Mouse (Mus musculus) gastrocnemius, adult 8-10 months (tissue): ENCODE measurements at regions not wholly inside any gene's neighbourhood (a gene's known extent, or its start where the extent isn't known, plus 50 kb on each side); places are given as distances from the start of the nearest gene placed in this dataset.

Source experiments
- DNase-seq, 2 experiments: peaks; one replicate each; pipeline ENCODE4 v3.0.0; 2022; ENCODE audit warnings: low spot score in 2 of 2

- DNase-seq, result no peak
These were observed 154.0 kb downstream of the Qrsl1 start for GRCm38 (mm10) chr10:43747541-43747940.

DNA sequence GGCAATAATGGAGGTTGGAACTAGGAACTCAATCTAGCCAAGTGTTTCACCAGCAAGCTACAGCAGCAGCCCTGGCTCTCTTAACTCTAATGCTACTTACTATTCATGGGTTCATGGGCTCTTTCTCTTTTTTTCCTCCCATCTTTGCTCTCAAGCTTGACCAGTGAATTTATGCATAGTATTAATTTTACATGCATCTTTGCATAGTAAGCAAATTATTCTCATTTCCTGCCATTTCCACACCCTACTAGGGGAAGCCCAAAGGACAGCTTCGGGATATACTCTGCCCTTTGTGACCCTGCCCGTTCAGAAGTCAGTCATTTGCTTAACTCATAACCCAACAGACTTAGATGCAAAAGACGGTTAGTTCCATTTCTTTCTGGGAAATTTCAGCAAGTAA lies 153.2 kb downstream of the Qrsl1 start:
- no peak for DNase-seq

- no peak for DNase-seq
These were observed 151.9 kb downstream of the Qrsl1 start for GRCm38 (mm10) chr10:43749496-43750110.

DNA sequence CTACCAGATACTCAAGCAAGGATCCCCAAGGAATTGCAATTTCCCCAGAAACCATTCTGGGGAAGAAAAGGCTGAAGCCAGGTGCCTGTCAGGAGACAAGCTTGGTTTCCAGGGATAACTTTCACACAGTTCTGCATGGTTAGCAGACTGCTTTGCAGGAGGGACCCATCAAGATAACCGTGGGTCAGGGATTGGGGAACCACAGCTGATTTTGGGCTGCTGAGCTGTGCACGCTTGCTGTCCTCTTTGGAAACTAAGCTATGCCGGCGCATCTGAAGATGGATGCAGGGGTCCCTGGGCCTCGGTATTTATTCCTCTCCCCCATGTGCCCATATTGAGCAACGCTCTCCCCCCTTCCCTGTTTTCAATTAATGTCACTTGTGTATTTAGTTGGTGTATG lies 151.1 kb downstream of the Qrsl1 start:
- no peak for DNase-seq

GRCm38 (mm10) chr10:43750854-43751253 lies 150.7 kb downstream of the Qrsl1 start:
- DNase-seq, result no peak

- DNase-seq, result peak; percentile 41 to 71
These were observed 149.5 kb downstream of the Qrsl1 start for GRCm38 (mm10) chr10:43751881-43752675.

DNA sequence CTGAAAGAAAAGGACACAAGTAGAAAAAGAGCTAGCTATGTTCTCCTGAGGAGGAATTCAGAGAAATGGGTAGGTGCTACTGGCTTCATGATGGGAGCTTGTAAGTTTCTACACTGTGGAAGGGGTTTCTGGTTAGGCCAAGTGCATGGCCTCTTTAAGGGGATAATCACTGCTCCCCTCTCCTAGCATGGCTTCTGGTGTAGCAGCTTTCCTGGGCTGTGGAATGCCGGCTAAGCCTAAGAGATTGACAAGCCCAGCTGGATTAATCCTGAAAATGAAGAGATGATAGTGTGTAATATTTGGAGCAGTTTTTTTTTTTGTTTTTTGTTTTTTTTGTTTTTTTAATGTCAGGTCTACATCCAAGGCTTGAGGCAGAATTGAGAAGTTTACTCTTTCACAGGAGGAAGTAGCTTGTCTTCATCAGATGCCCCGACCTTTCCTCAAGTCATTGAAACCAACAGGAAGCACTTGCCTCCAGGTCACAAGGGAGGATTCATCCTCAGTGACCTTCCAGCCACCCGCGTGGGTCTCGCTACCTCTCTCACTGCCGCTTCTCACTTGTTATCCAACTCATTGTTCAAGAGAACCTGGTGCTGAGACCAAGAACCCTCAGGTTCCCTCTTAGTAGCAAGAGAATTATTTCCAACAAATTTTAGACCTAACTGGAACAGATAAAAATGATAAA lies 144.5 kb downstream of the Qrsl1 start:
- no peak for DNase-seq

DNA sequence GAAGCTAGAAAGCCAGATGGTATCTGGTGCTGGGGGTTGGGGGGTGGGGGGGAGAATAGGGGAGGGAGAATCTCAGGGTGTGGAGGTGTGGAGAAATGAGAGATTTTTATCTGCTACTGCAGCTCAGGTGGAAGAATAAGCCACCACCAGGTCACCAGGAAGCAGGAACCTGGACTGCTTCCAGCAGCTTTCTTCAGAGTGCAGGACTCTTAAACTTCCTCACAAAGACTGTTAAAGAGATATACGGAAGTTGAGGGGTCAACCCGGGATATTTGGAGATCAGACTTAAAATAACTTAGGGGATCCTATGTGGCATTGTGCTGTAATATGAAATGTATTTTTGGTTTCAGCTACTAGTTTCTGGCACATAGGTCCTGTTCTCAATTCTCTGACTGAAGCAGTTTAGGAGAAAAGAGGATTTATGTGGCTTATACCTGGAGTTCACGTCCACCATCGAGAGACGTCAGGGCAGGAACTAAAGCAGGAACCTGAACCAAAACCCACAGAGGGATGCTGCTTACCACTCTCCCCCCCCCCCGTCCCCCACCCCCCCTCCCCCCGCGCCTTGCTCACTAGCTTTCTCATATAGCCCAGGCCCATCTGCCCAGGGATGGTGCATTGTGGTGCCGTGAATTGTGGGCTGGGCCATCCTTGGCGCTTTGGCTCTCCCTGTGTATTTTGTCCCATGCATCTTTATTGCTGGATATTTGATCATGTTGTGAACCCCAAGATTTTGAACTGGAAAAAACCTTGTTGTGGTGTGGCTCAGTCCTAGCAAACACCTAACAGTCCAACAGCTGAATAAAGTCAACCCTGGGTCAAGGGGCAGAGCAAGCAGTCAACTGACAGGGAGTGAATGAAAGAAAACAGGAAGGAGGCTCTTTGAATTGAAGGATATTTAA lies 143.2 kb downstream of the Qrsl1 start:
- DNase-seq, result no peak

DNA sequence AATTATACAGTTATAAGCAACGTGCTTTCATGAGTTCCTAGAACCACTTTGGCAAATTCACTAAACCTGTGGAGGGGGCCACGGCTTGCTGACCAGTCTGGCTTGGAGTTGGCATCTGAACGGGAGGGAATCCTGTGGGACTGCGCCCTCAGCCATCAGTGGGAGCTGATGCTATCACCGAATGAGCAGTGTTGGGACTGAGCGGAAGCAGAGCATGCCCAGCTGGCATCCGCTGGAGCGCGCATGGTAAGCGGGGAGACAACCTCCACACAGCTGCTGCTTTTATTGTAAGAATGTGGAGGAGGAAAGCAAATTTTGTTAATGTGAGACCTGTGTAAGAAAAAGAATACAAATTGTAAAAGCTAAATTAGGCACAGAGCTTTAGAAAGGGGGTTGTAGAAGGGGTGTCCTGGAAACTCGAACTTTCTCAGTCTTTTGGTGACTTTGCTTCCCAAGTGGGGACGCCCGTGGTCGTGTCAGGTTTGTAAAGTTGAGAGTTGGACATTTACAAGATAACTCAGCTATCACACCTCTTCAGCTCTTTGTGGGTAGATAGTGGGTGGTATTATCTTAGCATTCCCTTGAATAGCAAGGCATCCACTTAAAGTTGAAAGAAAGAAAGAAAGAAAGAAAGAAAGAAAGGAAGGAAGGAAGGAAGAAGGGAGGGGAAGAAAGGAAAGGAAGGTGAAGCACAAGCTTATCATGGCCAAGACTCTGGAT lies 142.2 kb downstream of the Qrsl1 start:
- DNase-seq, result no peak

DNA sequence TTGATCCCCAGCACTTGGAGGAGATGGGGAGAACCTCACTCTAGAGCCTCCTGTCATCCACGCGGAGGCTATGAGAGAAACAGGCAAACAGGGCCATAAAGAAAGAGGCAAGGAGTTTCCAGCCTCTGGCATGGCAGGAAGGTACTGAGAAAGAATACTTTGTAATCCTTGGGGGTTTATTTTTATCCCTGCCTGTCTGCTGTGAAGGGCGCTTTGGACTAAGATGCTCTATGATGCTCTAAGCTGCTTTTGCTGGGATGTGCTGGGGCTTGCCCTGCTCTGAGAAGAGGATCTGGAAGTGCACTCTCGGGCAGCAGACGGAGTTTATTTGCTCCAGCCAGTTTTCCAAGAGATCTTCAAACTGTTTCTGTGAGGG lies 141.7 kb downstream of the Qrsl1 start:
- no peak for DNase-seq

GRCm38 (mm10) chr10:43761979-43762570 lies 139.5 kb downstream of the Qrsl1 start:
- DNase-seq, result no peak

- DNase-seq, result no peak
These were observed 137.0 kb downstream of the Qrsl1 start for GRCm38 (mm10) chr10:43764581-43764980.

GRCm38 (mm10) chr10:43765275-43765674 lies 136.3 kb downstream of the Qrsl1 start:
- DNase-seq, result no peak

GRCm38 (mm10) chr10:43765829-43766486 lies 135.6 kb downstream of the Qrsl1 start:
- no peak for DNase-seq

DNA sequence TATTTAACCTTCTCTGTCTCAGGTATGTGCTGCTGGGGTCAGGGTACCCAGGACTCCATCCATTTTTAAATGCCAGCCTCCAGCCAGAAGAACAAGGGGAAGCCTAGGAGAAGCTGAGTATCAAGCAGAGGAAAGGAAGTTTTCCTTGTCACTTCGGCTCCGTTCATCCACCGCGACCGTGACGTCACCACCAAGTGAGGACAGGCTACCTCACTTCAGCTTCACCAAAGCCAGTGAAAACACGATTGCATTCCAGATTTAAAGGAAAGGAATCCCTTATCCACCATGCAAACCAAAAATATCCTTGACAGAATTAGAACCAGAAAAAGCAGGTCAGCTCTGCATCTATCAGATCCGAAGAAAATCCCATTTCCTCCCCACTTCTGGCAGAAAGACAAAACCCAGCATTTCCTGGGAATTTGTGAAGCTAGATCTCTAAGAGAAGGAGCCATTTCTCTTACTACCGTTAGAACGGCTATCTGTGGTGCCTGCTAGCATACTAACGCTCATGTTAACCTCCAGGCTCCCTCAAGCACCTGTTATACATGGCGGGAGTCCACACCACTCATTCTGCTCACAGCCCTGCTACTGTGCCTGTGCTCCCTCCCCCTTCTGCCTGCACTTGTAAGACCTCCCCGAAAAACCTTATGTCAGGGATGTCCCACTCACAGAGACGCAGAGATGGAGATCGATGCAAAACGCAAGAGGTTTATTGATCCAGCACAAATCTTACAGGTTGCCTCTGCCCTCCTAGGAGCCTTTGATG lies 133.4 kb downstream of the Qrsl1 start:
- DNase-seq, result no peak

GRCm38 (mm10) chr10:43769026-43769425 lies 132.5 kb downstream of the Qrsl1 start:
- DNase-seq, result no peak

- no peak for DNase-seq
These were observed 125.7 kb downstream of the Qrsl1 start for GRCm38 (mm10) chr10:43775807-43776206.

DNA sequence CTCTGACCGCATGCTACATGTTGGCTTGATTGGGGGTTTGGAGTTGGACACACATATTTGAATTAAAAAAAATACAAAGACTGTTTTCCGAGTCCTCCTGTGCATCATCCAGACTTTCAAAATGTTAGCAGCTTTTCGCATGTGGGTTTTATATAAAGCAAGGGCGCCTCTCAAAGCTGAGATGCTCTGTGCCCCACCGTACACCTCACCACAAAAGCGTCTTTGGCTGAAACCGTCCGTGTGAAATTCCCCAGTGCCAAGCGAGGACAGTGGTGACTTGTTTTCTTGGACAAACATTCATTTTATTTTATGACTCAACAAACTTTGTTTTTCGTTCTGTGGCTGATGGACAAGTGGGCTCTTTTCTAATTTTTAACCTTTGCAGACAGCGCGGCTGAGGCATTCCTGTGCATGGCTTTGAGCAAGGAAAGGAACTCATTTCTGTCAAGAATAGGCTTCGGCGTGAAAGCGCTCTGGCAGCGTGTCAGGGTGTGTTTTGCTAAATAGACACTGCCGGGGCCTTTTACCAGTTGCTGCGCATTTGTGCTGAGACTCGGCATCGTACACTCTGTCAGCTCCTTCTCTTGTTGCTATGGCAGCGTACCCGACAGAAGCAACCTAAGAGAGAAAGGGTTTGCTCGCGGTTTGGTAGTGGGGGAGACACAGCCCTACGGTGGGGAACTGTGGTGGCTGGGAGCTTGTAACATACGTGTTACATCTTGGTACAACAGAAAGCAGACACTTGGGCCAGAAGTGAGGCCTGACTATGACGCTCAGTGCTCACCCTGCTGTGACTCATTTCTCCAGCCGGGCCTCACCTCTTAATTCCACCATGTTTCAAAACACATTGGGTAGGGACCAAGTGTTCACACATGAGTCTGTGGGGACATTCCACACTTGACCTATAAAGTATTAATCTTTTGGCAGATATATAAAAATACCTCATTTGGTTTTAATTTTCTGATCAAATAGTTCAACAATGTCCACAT lies 123.6 kb downstream of the Qrsl1 start:
- no peak for DNase-seq
